Mouse (Mus musculus) megakaryocyte, adult 5-6 weeks (primary cell): ENCODE results near the gene Tctex1d1. TPM values are rescaled to one million over a fixed set of nuclear protein-coding genes. Genes with fewer than 3 reads are reported as not detected.

Experiments
- ATAC-seq: 2 replicates; pipeline ENCODE4 v1.8.0; 2016; ENCODE audit warnings: mild to moderate bottlenecking, inconsistent platforms; ENCODE audit not compliant: poor library complexity, severe bottlenecking
- total RNA-seq, 2 experiments: library from RNA; stranded (forward) in 1 of 2; stranded (reverse) in 1 of 2; fragments of 153-499, 151-499 nt in 1 of 2; fragments of 221-1000, 200-1000 nt in 1 of 2; gene quantifications; 2 replicates each; pipeline versions ENCODE4 v1.2.3 to v1.2.4; 2015 to 2017

Tctex1d1 gene
- 1.9 and 5.2 TPM in 2 replicates for total RNA-seq (2015)
- 3.5 and 5.5 TPM in 2 replicates for total RNA-seq (2017)

DNA sequence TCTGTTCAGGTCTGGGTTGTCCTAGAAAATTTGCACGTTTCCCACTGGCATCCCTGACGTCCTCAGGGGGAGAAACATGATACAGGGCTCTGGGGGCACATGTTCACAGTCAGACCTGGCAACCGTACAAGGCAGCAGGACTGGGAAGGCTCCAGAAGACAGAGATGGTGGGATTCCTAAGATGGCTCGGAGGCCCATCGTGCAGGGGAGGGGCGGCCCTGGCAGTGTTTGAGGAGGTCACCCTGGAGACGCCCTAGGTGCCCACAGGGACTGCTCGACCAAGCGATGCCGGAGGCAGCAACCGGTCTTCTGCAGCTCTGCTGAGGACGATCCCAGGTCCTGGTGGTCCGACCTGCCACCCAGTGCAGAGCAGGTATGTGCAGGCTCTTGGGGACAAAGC, at the start of gene Tctex1d1:
Tctex1d1 (plus strand) TSS at position 167 of the 400 bp plus-strand sequence.
- ATAC-seq: peak; percentile 44

DNA sequence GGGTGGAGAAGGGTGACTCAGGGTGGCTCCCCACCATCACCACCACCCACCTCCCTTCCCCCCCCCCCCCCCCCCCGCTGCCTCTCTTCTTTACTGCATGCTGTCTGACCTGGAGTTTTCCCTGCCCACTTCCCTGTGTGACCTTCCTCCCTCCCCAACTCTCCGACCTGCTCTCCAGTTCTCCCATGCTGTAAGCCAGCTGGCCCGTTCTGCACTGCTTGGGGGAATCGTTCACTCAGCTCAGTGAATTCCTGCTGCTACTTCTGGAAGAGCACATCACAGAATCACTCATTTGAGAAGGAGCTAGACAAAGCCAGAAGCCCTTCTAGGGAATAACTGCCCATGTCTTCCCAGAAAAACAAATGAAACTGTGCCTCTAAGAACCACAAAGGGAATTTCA, 48.9 kb upstream of the Tctex1d1 start:
- ATAC-seq: no peak

DNA sequence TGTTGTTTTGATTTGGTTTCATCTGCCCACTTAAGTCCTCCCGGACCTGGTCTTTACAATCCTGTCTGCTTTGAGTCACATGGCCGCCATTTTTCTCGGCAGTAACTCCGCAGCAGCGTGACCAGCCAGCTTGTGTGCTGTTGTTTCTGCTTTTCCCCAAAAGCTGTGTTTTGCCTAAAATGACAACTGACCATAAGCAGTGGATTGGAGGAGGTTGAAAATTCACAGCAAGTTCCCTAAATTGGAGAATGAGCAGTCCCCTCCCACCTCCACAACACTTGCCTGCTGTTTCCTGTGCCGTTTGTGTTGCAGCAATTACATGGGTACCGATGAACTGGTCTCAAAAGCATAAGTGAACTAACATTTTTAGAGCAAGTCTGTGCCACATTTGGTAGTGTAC, 47.7 kb upstream of the Tctex1d1 start:
- peak; percentile 91 for ATAC-seq

DNA sequence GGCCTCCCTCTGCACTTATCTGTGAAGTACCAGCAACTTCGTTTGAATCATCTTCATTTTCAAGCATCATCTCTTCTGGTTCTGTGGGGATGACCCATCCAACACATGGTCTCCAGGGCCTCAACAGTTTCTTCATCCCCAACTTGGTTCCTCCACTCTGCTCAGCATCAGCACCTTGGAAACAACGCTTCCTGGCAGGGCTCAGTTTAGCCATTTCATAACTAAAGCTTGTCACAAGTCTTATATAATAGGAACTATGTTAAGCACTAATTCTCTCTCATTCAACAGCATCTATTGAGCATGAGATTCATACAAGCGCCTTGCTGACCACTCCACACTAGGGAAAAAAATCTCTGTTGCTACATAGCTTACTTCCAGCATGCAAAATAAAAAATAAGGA, 38.1 kb upstream of the Tctex1d1 start:
- no peak for ATAC-seq

DNA sequence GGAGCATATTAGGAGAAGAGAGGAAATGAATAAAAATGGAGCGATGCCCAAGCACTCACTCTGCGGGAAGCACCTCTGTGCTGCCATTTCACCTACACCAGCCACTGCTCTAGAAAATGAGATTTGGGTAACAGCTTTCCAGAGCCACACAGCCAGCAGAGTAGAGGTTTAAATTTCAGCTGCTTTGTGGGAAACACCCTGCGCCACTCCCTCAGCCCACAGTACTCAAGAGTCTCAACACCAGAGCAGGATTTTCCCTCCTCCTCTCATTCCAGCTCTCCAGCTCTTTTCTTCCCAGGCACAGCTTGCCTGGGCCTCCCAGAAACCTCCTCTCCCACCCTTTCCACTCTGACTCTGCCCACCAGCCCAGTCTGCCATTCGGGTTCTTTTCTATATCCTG, 37.7 kb upstream of the Tctex1d1 start:
- ATAC-seq: no peak

DNA sequence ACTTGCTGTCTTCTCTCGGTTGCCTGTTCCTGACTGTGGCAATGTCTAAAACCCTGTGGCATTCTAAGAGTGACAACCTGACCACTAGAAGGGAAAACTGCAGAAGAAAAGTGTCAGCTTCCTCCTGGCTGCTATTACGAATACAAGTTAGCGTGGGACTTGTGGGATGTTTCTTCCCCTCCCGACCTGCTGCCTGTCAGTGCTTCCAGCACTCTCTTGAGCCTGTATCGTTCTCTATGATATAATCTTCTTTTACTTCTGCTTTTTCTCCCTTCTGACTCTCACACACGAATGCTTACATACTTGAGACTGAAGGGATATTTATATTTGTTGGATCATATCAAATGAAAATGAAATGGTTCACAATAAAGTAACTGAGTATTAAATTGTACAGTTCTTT, 34.1 kb upstream of the Tctex1d1 start:
- ATAC-seq: peak; percentile 89

DNA sequence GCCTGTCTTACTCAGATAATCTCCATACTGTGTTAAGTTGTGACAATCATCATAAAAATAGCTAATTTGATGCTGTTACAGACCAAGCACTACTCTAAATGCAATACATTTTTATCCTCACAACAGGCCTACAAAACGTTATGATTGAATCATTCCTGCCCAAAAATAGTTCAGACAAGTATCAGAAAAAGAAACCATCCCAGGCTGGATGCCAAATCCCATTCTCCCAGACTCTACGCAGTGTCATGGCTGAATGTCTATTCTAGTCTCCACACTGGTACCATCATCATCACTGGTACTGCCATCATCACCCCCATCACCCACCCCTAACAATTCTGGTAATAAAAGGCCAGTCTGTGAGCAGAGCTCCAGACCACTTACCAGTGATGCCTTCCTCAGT, 25.9 kb upstream of the Tctex1d1 start:
- ATAC-seq: no peak

DNA sequence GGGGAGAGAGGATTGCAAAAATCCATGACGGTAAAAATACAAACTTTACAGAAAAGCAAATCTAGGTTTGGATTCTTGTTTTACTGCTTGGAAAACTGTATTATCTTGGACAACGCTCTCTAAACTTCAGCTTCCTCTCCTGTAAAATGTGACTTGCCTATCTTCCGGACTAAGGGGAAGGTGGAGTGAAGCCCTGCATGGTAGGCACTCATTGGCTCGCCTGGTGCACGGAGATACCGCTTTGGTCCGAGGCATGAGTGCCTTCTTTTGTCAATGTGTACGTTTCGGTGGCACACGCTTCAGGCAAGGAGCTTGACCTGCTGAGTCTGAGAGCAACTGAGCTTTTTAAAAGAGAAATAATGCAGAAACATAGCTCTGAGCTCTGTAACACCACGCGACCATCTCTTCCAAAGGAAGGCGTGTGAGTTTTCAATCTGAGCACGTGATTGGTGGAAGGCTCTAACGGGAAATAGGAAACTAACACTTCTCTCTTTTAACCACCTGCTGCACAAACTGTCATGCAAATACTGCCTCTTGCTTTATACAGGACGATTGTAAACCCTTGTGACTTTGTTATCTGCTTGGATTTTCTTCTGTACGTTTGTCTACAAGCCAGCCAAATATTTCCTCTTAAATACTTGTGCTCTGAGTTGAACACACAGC, 23.0 kb upstream of the Tctex1d1 start:
- peak; percentile 85 for ATAC-seq

DNA sequence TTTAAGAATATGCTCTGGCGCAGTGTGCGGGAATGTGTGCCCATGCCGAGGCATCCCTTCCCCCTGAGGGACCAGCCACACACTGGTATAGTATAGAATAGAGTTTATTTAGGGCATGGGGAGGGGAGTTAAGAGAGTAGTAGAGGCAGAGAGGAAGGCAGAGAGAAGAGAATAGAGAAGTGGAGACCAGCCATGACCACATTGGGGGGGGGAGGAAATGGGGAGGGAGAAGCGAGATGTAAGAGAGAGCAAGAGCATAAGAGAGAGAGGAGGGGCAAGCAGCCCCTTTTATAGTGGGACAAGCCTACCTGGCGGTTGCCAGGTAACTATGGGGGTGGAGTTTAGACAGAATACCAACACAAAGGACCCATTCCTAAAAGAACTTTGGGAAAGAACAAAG, 19.0 kb upstream of the Tctex1d1 start:
- peak; percentile 55 for ATAC-seq

DNA sequence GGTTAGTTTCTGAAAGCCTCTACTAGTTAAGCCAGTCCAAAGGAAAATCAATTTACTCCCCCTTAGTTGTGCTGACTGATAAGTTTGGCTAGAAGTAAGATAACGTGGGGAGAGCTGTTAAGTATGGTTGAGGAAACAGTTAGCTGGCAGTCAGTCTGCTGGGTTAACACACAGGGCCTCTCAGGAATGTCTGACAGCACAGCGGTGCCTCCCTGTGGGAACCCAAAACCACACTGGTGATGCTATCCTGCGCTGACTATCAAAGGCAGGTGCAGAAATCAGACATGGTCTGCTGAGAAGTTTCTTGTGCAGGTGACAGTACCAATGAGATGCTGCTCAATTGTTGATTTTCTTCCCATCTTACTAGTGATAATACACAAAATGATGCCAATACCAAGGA, 14.2 kb upstream of the Tctex1d1 start:
- no peak for ATAC-seq

DNA sequence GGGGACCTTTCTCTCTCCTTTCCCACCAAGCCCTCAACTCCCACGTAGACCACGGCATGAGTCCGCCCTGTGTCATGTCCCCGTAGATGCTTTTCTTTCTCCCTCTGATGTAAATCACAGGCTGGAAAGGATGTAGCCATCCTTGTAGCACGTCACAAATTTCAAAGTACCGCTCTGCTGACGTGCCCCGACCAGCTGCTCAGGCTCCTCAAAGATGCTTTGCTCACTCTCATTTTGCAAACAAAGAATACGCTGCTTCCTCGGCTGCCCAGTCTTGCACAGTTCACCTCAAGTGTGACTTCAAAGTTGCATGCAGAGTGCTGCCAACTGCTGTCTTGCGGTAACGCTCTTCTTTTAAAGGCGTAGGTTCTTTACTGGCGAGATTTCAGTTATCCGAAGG, 10.6 kb upstream of the Tctex1d1 start:
- ATAC-seq: no peak

DNA sequence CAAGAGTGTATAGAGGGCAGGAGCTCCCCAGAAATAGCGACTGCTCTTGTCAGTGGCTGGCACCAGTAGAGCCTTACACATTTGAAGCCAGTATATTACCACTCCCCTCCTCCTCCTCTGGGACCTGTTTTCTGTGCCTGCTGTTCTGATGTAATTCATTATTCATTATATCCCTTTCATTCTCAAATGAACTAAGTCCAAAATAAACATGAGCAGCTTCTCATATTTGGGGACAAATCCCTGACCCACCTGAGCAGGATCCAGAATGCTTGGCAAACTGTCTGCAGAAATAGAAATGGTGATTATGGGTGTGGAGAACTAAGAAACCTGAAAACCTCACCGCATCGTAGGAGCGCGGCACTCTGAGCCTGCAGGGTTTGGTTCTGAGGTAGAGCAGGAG, 8.8 kb upstream of the Tctex1d1 start:
- no peak for ATAC-seq

DNA sequence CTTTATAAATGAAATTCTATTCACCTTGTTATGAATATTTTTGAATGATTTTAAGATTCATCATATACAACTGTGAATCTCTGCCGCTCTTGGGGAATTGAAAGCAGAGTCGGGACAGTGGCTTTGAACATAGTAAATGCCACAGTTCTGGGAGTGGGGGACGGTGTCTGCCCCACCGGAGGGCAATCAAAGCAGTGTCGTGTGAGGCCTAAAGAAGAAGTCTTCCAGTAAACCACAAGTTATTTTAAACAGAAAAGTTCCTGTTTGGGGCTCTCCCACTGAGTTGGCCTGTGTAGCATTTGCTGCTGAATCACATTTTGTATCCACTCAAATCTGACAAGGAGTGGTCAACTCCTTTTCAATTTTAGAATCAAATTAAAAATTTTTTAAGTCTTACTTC, 7.2 kb upstream of the Tctex1d1 start:
- peak; percentile 51; the same call in 1 of the 2 replicates for ATAC-seq

DNA sequence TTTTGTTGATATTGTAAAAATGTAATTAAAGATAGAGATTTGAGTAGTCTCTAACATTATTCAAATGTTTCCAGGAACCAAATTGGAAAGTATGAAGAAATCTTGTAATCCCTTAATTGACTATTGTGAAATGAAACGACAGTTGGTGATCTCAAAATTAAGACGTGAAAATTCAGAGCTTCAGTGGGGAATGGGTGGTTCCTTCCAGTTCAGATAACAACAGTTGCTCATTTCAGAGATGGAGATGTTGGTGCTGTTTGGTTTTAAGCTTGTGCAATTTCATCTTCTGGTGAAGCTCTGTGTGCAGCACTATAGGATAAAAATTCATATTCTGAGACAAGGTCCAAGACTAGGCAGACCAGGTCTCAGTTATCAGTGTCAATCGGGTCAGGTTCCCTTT, 6.3 kb upstream of the Tctex1d1 start:
- ATAC-seq: peak; percentile 20; the same call in 1 of the 2 replicates

DNA sequence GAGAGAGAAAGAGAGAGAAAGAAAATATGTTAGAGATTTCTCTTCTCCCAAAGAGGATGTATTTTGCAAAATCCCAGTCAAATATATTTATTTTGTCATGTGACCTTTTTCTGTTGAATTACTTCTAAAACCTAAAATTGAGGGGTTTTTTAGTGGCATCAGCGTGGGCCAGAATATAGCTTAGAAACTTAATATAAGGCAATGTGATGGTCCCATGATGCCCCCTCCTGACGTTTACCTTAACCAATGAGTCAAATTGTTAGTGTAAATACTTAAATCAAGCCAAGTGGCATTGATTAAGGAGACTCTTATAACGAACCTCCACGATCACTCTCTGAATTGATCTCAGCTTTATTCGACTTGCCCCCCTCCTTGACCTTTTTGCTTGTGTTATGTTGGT, 4.2 kb upstream of the Tctex1d1 start:
- ATAC-seq: no peak

DNA sequence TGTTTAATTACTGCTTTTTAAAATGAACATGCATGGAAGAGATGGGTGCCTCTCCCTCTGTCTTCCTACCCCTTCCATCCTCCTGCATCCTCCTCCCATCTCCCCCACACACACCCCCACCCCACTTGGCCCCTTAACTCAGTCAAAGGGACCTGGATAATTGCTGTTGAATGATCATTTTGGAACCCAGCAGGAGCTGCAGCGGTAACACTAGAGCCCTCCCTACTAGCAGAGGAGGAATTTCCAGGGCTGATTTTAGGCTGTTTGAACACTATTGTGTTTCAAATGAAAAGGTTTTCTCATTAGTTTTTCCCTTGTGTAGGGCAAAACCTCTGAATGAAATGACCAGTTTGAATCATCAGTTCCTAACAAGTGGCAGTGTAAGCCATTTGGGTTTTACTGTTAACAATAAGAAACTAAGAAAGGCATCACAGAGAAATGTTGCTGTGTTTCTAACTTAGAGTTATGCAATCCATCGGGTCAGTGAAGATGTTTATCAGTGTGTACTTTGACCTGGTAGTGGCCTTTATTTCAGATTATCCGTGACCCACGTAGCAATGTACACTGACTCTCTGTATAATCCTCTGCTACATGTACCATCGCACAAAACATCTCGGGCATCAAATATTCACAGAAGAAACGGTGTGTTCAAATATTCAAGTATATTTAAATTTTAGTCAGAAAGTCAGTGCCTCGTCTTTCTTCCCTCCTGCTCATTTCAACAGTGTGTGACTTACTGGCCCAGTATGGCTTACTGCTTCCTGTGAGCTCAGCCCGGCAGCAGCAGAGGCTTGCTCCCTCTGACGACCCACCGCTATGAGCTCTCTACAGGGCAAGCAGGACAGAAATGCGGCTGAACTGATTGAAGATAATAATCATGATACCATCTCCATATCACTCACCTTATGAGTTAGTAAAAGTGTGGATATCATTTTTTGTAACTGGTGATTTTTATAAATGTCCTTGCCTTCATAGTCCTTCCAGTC, 1.8 kb upstream of the Tctex1d1 start:
- ATAC-seq: no peak

DNA sequence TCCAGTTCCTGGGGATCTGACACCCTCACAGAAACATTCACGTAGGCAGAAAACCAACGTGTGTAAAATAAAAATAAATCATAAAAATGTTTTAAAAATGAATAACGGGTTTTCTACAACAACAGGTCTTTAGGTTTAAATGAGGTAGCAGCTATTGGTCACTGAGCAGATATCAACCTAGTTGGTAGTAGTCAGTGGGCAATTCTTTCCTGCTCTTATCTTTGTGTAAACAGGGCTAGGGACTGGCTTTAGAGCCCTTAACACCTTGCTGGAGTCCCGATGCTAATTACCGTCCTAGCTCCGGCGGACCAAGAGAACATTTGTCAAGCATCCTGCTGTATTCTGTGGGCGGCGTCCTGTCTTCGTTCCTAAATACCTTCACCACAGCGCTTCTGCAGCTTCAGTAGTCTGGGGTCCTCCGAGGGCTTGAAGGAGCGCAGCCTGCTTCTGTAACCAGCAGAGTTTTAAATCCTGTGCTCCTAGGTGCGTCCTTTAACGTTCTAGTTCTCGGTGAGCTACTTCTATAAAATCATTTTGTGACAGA, 556 bp upstream of the Tctex1d1 start:
- no peak for ATAC-seq

DNA sequence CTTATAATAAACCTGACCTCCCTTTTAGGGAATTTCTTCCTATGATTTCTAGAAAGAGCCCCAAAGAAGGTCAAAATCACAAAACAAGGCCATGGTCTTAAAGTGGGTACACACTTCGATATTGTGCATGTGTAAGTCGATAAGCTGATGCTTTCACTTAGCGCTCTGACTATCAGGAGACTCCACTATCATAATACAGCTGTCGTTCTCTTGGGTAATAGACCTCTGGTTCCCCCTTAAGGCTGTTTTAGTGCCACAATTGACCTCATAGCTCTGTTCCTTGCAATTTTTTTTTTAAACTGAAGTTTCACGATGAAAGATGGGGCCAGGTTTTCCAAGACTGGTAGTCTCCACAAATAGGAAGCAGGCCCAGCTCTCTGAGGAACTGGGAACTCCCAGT, 979 bp downstream of the Tctex1d1 start:
- peak; percentile 54 for ATAC-seq

DNA sequence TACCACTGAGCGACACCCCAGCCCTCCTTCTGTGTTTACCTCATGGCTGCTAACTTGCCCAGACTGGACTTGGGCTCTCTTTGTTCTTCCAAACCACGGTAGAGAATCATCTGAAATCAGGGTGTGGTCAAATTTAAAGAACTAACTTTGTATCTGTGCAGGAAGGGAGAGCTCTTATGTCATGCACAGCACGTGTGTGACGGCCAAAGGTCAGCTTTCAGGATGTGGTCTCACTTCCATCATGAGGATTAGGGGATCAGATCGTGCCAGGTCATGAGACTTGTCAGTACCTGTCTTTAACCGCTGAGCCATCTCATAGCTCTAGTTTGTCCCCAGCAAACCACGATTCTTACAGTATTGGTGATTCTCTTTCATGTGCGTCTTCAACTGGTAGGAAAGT, 3.3 kb downstream of the Tctex1d1 start:
- ATAC-seq: peak; percentile 48

DNA sequence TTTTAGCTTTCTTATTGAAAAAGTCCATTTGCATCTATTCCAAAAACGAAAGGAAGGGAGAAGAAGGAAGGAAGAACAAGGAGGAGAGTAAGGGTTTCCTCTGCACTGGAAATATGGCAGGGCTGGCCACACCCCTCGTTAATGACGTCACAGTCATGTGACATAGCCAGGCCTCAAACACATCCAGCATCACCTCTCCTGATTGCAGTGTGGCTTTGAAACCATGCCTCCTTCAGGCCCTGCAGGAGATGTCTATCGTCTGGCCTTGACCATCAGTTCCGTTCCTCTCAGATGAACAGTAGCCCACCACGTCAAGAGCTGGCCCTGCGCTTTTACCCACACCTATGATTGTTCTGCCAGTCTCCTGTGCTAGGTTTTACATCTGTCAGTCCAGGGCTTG, 7.8 kb downstream of the Tctex1d1 start:
- ATAC-seq: no peak

DNA sequence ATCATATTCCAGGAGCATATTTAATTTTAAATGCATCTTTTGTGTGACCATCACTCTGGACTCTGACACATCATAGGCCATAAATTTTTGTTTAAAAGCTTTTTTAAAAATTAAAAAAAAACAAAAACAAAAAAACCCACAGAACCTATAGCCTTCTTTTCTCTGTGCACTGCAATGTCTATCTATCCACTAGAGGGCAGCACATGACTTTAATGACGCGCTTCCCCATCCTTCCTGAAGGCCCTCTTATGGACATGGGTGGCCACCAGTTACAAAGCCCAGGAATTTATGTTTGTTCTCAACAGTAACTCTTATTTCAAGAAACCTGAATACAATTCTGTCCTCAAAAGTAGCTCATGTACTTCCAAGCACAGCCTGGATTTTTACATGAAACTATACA, 8.5 kb downstream of the Tctex1d1 start:
- peak; percentile 89 for ATAC-seq

DNA sequence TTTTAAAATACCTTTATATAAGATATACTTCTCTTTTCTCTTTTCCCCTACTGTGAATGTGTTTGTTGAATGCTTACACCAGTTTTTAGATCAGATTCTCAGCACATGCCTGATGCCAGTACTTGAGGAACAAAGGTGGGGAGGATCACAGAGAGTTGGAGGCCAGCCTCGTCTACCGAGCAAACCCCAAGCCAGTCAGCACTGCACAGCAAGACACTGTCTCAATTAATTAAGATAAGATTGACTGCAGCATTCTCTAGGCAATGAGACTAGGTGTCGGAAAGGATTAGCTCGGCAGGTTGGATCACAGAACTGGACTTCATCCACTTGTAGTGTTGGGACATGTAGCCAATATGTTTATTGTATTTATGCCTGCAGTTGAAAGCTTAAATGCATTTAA, 8.9 kb downstream of the Tctex1d1 start:
- no peak for ATAC-seq
